Mouse (Mus musculus): ENCODE results near the gene H2-DMa. TPM values are rescaled to one million over a fixed set of nuclear protein-coding genes. Genes with fewer than 3 reads are reported as not detected.

H2-DMa gene
- polyA plus RNA-seq, 1 experiment = 218 TPM

DNA sequence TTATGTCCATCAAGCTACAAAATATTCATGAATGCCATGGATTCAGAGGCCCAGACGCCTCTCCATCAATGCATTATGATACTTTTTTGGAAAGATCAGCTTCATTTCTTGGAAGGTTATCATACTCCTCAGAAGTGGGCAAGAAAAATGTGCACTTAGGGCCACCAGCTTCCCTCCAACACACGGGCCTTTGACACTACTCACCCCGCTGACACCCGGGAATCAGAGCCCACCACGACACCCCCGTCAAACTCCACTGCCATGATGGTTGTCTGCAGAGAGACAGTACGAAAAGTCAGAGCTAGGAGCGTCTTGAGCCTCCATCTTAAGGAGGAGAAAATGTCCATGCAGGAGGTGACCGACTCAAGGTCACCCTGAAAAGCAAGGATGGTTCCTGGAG lies 66.2 kb downstream of the H2-DMa start:
- 93% methylated on average over 9 of the region's 9 CpGs for WGBS
- DNase-seq (ENCODE audit: low read depth, low spot score) = no peak

DNA sequence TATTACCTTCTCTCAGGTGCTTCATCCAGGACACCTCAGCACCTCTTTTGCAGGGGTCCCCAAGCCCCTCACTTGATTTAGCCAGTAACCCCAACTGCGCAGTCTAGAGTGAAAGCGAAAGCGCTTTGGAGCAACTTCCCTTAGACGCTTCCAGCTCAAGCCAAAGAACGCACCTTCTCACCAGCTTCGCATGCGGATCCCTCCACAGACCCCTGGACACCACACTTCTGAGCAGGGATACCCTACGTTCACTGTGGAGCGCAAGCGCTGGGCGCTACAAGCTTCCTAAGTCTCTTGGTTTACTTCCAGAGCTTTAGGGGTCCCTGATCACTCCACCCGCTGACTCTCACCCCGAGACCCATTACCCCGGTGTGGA lies 67.5 kb downstream of the H2-DMa start:
- no peak for DNase-seq (ENCODE audit: low read depth, low spot score)
- 1% methylated on average over 14 of the region's 14 CpGs for WGBS

DNA sequence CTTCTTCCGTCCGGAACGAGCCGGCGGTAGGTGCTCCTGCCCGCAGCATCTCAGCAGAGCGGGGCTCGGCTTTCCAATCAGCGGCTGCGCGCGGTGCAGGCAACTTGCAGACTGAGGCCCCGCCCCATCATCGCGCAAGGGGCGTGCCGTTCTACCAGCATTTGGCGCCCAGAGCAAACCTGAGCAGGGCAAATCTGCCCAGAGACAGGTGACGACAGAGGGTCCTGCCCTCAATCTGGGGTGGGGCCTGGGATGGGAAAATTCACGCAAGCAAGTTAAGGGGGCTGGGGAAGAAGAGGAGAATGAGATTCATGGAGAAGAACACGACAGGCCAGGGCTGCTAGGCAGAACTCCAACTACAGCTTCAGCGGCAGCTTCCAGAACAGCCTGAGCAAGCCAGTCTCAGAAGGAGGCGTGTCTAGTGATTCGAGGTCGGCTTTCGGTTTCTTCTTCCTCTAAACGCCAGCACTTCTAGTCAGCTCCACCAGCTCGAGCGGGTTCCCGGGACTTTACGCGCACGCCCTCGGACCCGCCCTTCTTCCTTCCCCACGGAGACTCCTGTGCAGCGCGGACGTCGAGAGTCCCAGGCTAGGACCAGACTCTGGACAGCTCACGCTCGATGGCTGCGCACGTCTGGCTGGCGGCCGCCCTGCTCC lies 68.0 kb downstream of the H2-DMa start, which contains the start of the genes Tap1 and Psmb9:
Gene Tap1, plus strand, starts transcription at position 293 of the 656 bp plus-strand sequence.
Gene Psmb9, minus strand, starts transcription at position 504 of the 656 bp plus-strand sequence.
- peak; percentile 97 for DNase-seq (ENCODE audit: low read depth, low spot score)
- WGBS = under 1% methylated on average over 46 of the region's 46 CpGs

DNA sequence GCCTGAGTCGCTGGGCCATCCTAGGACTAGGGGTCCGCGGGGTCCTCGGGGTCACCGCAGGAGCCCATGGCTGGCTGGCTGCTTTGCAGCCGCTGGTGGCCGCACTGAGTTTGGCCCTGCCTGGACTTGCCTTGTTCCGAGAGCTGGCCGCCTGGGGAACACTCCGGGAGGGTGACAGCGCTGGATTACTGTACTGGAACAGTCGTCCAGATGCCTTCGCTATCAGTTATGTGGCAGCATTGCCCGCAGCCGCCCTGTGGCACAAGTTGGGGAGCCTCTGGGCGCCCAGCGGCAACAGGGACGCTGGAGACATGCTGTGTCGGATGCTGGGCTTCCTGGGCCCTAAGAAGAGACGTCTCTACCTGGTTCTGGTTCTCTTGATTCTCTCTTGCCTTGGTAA lies 68.7 kb downstream of the H2-DMa start:
- no peak for DNase-seq (ENCODE audit: low read depth, low spot score)
- 2% methylated on average over 20 of the region's 20 CpGs for WGBS

Other genes starting within 250 kb of the H2-DMa start
- not detected in 2 replicates for gene Gm7029, start 245.7 kb upstream of the H2-DMa start, polyA plus RNA-seq (2012; rRNA removed)
- 17.1 and 17.6 TPM in 2 replicates for gene Kifc1, start 228.9 kb upstream of the H2-DMa start, polyA plus RNA-seq (2012; rRNA removed)
- gene Platr17, start 214.4 kb upstream of the H2-DMa start, polyA plus RNA-seq (2012; rRNA removed) = 0.67 TPM in 1 of 2 replicates, not detected in the other
- gene Daxx, start 210.1 kb upstream of the H2-DMa start, polyA plus RNA-seq (2012; rRNA removed) = 34.1 and 41.0 TPM in 2 replicates
- gene Tapbp, start 203.6 kb upstream of the H2-DMa start, polyA plus RNA-seq (2012; rRNA removed) = 203 and 264 TPM in 2 replicates
- gene Zbtb22, start 203.6 kb upstream of the H2-DMa start, polyA plus RNA-seq (2012; rRNA removed) = 37.1 and 49.3 TPM in 2 replicates
- 46.1 and 63.1 TPM in 2 replicates for gene Rgl2, start 190.0 kb upstream of the H2-DMa start, polyA plus RNA-seq (2012; rRNA removed)
- 28.6 and 35.4 TPM in 2 replicates for gene Pfdn6, start 179.2 kb upstream of the H2-DMa start, polyA plus RNA-seq (2012; rRNA removed)
- 19.1 and 23.6 TPM in 2 replicates for gene Wdr46, start 178.9 kb upstream of the H2-DMa start, polyA plus RNA-seq (2012; rRNA removed)
- gene B3galt4, start 168.1 kb upstream of the H2-DMa start, polyA plus RNA-seq (2012; rRNA removed) = 15.6 and 19.8 TPM in 2 replicates
- gene Vps52, start 163.7 kb upstream of the H2-DMa start, polyA plus RNA-seq (2012; rRNA removed) = 44.6 and 59.1 TPM in 2 replicates
- gene Rps18, start 163.5 kb upstream of the H2-DMa start, polyA plus RNA-seq (2012; rRNA removed) = 617 and 700 TPM in 2 replicates
- 5,020 and 5,402 TPM in 2 replicates for gene H2-K1, start 119.2 kb upstream of the H2-DMa start, polyA plus RNA-seq (2012; rRNA removed)
- 17.0 and 21.3 TPM in 2 replicates for gene Ring1, start 94.9 kb upstream of the H2-DMa start, polyA plus RNA-seq (2012; rRNA removed)
- 43.2 and 48.6 TPM in 2 replicates for gene H2-Ke6, start 91.5 kb upstream of the H2-DMa start, polyA plus RNA-seq (2012; rRNA removed)
- gene Slc39a7, start 87.9 kb upstream of the H2-DMa start, polyA plus RNA-seq (2012; rRNA removed) = 129 and 133 TPM in 2 replicates
- 41.6 and 49.9 TPM in 2 replicates for gene Rxrb, start 87.7 kb upstream of the H2-DMa start, polyA plus RNA-seq (2012; rRNA removed)
- 0.60 and 0.95 TPM in 2 replicates for gene Col11a2, start 80.1 kb upstream of the H2-DMa start, polyA plus RNA-seq (2012; rRNA removed)
- gene H2-Oa, start 27.2 kb upstream of the H2-DMa start, polyA plus RNA-seq (2012; rRNA removed) = 16.5 and 21.5 TPM in 2 replicates
- 85.8 and 92.2 TPM in 2 replicates for gene Brd2, start 3.1 kb downstream of the H2-DMa start, polyA plus RNA-seq (2012; rRNA removed)
- 31.0 and 41.3 TPM in 2 replicates for gene H2-DMb2, start 23.8 kb downstream of the H2-DMa start, polyA plus RNA-seq (2012; rRNA removed)
- gene H2-DMb1, start 33.5 kb downstream of the H2-DMa start, polyA plus RNA-seq (2012; rRNA removed) = 322 and 350 TPM in 2 replicates
- gene Tap1, start 68.0 kb downstream of the H2-DMa start, polyA plus RNA-seq (2012; rRNA removed) = 80.6 and 126 TPM in 2 replicates
- gene Psmb9, start 68.2 kb downstream of the H2-DMa start, polyA plus RNA-seq (2012; rRNA removed) = 195 and 254 TPM in 2 replicates
- gene Psmb8, start 78.2 kb downstream of the H2-DMa start, polyA plus RNA-seq (2012; rRNA removed) = 391 and 440 TPM in 2 replicates
- 44.9 and 56.5 TPM in 2 replicates for gene Tap2, start 84.0 kb downstream of the H2-DMa start, polyA plus RNA-seq (2012; rRNA removed)
- 25.1 and 30.6 TPM in 2 replicates for gene H2-Ob, start 119.4 kb downstream of the H2-DMa start, polyA plus RNA-seq (2012; rRNA removed)
- gene H2-Ab1, start 138.1 kb downstream of the H2-DMa start, polyA plus RNA-seq (2012; rRNA removed) = 3,098 and 3,636 TPM in 2 replicates
- 1,441 and 1,600 TPM in 2 replicates for gene H2-Aa, start 168.3 kb downstream of the H2-DMa start, polyA plus RNA-seq (2012; rRNA removed)
- 665 and 730 TPM in 2 replicates for gene H2-Eb1, start 186.3 kb downstream of the H2-DMa start, polyA plus RNA-seq (2012; rRNA removed)
- gene H2-Eb2, start 206.1 kb downstream of the H2-DMa start, polyA plus RNA-seq (2012; rRNA removed) = 2.6 and 3.1 TPM in 2 replicates
- gene Btnl2, start 235.3 kb downstream of the H2-DMa start, polyA plus RNA-seq (2012; rRNA removed) = 48.4 and 121 TPM in 2 replicates